Mouse (Mus musculus) T-cell, adult 2 months (primary cell): ENCODE measurements around the gene Mapk6.
"Not testable (repeated sequence)": the region's sequence is repeated elsewhere in the genome, so short reads cannot be mapped to it uniquely, and the experiment has no call there.

Source experiments
- DNase-seq: peaks from one replicate; pipeline ENCODE4 v3.0.0; 2022; ENCODE audit warnings: low spot score

Gene Mapk6

GRCm38 (mm10) chr9:75409852-75410378, at the start of gene Mapk6:
Mapk6 (minus strand) TSS chr9:75410005.
- DNase-seq = peak; percentile 99

DNA sequence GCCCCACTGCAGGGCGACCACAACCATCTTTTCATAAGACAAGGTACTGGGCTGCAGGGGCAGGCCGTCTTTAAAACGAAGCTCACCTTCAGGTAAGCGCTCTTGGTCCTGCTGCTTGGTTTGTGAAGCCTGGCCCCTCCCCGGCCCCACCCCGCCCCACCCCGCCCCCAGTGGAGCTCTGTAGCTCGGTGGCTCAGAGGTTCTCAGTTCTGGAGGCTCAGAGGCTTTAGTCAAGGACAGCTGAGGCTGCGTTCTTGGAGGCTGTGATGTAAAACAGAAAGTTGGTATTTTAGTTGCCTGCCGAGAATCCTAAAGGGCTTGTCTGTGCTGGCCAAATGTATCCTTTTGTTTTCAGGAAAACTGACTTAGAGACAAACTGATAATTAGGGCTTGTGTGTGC, 45.9 kb upstream of the Mapk6 start:
- no peak for DNase-seq

GRCm38 (mm10) chr9:75453994-75454393, 44.2 kb upstream of the Mapk6 start:
- DNase-seq = no peak

- DNase-seq = no peak
Observed at GRCm38 (mm10) chr9:75448021-75448420, 38.2 kb upstream of the Mapk6 start.

DNA sequence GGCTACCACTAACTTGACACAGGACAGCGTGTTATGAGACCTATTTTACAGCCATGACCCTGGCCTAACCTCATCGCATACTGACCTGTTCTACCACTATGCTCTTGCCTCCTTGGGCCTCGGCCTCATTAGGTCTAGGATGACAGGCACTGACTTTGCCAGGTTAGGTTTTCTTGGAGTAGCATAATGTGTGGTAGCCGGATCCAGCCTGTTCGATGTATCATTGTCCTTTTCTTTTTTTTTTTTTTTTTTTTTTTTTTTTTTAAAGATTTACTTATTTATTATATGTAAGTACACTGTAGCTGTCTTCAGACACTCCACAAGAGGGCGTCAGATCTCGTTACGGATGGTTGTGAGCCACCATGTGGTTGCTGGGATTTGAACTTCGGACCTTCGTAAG, 36.8 kb upstream of the Mapk6 start:
- DNase-seq = not testable (repeated sequence)

GRCm38 (mm10) chr9:75444981-75445380, 35.2 kb upstream of the Mapk6 start:
- no peak for DNase-seq

- DNase-seq = no peak
Observed at GRCm38 (mm10) chr9:75441691-75442131, 31.9 kb upstream of the Mapk6 start.

- DNase-seq = peak; percentile 85
Observed at GRCm38 (mm10) chr9:75440796-75441666, 31.2 kb upstream of the Mapk6 start, which contains the start of gene Leo1. Leo1 (plus strand) TSS chr9:75441524.

DNA sequence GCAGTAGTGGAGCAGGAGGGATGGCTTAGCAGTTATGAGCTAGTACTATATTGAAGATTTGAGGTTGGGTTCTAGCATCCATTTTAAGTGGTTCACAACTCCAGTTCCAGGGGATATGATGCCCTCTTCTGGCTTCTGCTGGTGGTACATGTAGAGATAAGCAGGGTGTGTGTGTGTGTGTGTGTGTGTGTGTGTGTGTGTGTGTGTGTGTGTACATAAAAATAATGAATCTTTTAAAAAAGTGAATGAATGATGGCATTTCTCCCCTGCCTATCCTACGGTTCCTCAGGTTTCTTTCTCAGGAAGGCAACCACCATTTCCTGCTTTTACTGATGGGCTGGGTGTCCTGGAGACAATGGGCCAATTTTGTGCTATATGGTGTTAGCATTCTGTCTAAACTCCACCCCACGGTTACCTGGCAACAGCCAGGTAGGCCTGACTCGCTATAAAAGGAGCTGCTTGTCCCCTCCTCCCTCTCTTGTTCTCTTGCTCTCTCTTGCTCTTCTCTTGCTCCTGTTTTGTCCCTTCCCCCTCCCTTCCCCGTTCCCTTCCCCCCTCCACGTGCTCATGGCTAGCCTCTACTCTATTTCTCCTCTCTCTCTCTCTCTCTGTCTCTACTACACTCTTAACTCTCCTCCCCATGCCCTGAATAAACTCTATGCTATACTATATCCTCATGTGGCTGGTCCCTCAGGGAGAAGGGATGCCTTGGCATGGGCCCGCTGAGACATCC, 28.0 kb upstream of the Mapk6 start:
- DNase-seq = peak; percentile 71

DNA sequence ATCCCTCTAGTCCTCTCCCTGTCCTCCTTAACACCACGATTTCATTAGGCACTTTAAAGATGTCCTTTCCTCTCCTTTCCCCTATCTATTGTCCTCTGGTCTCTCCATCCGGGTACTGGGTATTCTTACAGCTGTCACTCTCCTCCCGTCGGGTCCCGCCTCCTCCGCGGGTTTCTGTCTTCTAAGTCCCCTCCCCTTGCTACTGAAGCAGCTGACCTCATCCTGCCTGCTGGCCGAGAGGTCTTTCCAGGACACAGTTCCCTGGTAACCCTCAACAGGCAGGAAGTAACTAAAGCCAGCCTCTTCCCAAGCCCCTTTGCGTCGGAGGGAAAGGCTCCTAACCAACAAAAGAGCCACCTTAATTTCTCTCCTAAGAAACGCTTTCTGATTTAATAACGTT, 26.1 kb upstream of the Mapk6 start:
- peak; percentile 70 for DNase-seq

DNA sequence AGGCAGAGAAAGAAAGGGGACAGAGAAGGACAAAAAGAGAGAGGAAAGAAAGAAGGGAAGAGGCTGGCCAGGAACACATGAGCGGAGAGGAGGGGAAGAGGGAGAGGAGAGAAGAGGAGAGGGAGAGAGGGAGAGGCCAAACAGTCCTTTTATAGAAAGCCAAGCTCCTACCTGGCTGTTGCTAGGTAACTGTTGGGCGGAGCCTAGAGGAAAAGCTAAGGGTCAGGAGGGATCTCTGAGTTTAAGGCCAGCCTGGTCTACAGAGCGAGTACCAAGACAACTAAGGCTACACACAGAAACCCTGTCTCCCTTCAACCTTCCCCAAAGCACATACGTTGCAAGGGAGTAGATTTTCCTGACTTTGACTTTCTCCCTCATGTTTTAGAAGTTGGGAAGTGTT, 25.5 kb upstream of the Mapk6 start:
- DNase-seq = no peak

DNA sequence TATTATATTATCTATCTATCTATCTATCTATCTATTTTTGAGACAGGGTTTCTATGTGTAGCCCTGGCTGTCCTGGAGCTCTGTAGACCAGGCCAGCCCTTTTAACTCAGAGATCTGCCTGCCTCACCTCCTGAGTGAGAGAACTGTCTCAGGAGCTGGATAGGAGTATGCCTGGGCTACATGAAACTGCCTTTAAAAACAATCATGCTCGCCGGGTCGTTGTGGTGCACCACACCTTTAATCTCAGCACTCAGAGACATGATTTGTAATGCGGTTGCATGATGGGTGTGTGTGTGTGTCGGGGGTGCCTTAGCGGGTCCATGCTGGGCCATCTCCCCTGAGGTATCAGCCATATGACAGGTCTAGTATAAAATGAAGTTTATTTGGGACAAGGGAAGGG, 25.1 kb upstream of the Mapk6 start:
- no peak for DNase-seq

- peak; percentile 77 for DNase-seq
Observed at GRCm38 (mm10) chr9:75434172-75434793, 24.5 kb upstream of the Mapk6 start.

GRCm38 (mm10) chr9:75432694-75433093, 22.9 kb upstream of the Mapk6 start:
- DNase-seq = no peak

- DNase-seq = no peak
Observed at GRCm38 (mm10) chr9:75430822-75431621, 21.2 kb upstream of the Mapk6 start.

GRCm38 (mm10) chr9:75429657-75430056, 19.9 kb upstream of the Mapk6 start:
- no peak for DNase-seq

DNA sequence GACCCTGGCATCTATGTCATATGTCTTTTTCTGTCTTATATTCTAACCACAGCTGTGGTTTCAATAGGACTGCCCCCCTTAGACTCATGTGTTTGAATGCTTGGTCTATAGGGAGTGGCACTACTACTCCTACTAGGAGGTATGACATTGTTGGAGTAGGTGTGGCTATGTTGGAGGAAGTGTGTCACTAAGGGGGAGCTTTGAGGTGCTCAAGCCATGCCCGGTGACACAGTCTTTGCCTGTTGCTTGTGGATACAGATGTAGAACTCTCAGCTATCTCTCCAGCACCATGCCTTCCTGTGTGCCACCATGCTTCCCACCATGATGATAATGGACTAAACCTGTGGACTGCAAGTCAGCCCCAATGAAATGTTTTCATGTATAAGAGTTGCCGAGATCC, 19.2 kb upstream of the Mapk6 start:
- no peak for DNase-seq

GRCm38 (mm10) chr9:75428274-75428600, 18.4 kb upstream of the Mapk6 start:
- DNase-seq = no peak

DNA sequence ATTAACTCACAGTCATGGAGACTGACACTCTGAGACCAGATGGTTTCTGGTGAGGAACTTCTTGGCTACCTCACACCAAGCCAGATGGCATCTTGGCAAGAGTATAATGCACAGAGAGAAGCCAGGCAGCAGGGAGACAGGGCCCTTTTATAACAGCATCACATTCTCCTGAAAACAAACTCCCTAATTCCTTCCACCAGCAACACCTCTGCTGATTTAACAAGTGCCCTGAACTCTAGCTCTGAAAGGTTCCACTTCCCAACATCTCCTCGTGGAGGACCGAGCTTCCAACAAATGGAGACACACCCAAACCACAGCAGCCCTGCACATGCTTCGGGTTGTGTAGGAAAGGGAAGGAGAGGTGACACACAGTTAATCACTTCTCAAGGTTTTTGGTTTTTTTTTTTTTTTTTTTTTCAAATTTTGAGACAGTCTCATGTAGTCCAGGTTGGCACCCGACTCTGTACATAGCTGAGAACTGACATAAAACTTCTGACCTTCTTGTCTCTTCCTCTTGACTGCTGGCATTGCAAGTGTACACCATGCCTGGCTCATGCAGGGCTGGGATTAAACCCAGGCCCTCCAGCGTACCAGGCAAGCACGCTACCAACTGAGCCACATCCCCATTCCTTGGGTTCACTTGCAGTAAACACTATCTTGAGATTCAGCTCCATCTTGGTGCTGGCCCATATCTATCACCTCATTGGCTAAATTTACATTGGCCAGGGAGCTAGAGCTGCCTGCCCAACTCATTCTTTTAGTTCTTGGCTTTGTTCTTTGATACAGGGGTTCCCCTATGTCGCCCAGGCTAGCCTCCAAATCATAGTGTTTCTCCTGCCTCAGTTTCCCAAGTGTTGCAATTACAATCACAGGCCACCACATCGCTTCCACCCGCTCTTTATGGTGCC, 17.8 kb upstream of the Mapk6 start:
- no peak for DNase-seq

DNA sequence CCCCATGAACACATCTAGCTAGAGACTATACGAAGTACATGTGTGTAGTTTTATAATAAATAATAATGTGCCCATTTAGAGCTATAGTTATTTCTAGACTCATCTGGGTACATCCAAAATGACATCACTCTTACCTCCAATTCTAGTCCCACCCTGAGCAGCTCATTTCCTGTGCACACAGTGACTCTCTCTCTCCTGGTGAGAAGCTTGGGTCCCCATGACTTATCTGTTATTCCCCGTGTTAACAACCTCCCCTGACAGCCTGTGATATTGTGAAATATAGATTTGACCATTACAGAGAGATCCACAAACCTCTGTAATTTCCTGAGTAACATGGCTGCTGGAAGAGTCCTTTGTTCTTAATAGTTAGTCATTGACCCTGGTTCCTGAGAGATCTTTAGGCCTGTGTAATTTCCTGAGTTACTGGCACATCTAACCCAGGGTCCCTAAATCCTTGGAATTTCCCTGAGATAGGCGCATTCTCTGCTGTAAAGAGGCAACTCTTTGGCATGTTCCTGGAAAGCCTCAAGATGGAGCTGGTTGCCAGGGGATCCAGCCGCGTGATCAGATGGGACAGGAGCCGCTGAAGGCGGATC, 16.1 kb upstream of the Mapk6 start:
- DNase-seq = no peak
